Mouse (Mus musculus): ENCODE measurements around the gene Mast1. TPM values are rescaled to one million over a fixed set of nuclear protein-coding genes. Genes with fewer than 3 reads are reported as not detected.

The Mast1 gene
- polyA plus RNA-seq, 1 experiment from 2014 or later: 0.27 TPM

- Histone ChIP-seq H3K9ac (ENCODE audit: low read depth, low read length) (no peak overlapping the region), H3K4me3 (ENCODE audit: low read depth, low read length) (no peak overlapping the region), H3K4me1 (ENCODE audit: control insufficient read depth, insufficient read depth, low read length) (no peaks in the 10 kb centered on the region), H3K9me3 (replicated peaks; ENCODE audit: control insufficient read depth, low read length) (no peaks in the 10 kb centered on the region), H3K4me2 (no peak overlapping the region), H3K27me3 (ENCODE audit: control insufficient read depth, insufficient read depth, low read length) (peaks cover 47% of the 10 kb centered on the region), H3K36me3 (ENCODE audit: control insufficient read depth, insufficient read depth, low read length) (no peaks in the 10 kb centered on the region), H3K27ac (ENCODE audit: low read depth, low read length) (no peak overlapping the region)
- ATAC-seq (replicated peaks; ENCODE audit: insufficient number of reproducible peaks, low FRiP score, low TSS enrichment): no peak
- WGBS (ENCODE audit: insufficient replicate concordance): 58% methylated on average over 2 of the region's 2 CpGs
Measured at GRCm38 (mm10) chr8:84921596-84921995, 15.6 kb downstream of the Mast1 start.

- no peak overlapping the region for H3K27ac ChIP-seq (ENCODE audit: low read depth, low read length)
- H3K27me3 ChIP-seq (ENCODE audit: control insufficient read depth, insufficient read depth, low read length): peaks cover 59% of the 10 kb centered on the region
- H3K9ac ChIP-seq (ENCODE audit: low read depth, low read length): no peak overlapping the region
- H3K9me3 ChIP-seq (replicated peaks; ENCODE audit: control insufficient read depth, low read length): no peaks in the 10 kb centered on the region
- H3K4me3 ChIP-seq (ENCODE audit: low read depth, low read length): no peak overlapping the region
- no peaks in the 10 kb centered on the region for H3K36me3 ChIP-seq (ENCODE audit: control insufficient read depth, insufficient read depth, low read length)
- 81% methylated on average over 15 of the region's 15 CpGs for WGBS (ENCODE audit: insufficient replicate concordance)
- ATAC-seq (replicated peaks; ENCODE audit: insufficient number of reproducible peaks, low FRiP score, low TSS enrichment): no peak
- no peak overlapping the region for H3K4me2 ChIP-seq
- no peaks in the 10 kb centered on the region for H3K4me1 ChIP-seq (ENCODE audit: control insufficient read depth, insufficient read depth, low read length)
Measured at GRCm38 (mm10) chr8:84918646-84919045, 18.5 kb downstream of the Mast1 start.

- Histone ChIP-seq H3K4me2 (no peak overlapping the region; the same call in 1 of the 2 replicates), H3K36me3 (ENCODE audit: control insufficient read depth, insufficient read depth, low read length) (no peaks in the 10 kb centered on the region), H3K4me3 (ENCODE audit: low read depth, low read length) (no peak overlapping the region), H3K27ac (ENCODE audit: low read depth, low read length) (no peak overlapping the region), H3K4me1 (ENCODE audit: control insufficient read depth, insufficient read depth, low read length) (peaks cover under 1% of the 10 kb centered on the region), H3K9me3 (replicated peaks; ENCODE audit: control insufficient read depth, low read length) (no peaks in the 10 kb centered on the region), H3K27me3 (ENCODE audit: control insufficient read depth, insufficient read depth, low read length) (peaks cover 64% of the 10 kb centered on the region), H3K9ac (ENCODE audit: low read depth, low read length) (no peak overlapping the region)
- ATAC-seq (replicated peaks; ENCODE audit: insufficient number of reproducible peaks, low FRiP score, low TSS enrichment): no peak
- WGBS (ENCODE audit: insufficient replicate concordance): 20% methylated on average over 20 of the region's 20 CpGs
Measured at GRCm38 (mm10) chr8:84917781-84918180, 19.4 kb downstream of the Mast1 start.

DNA sequence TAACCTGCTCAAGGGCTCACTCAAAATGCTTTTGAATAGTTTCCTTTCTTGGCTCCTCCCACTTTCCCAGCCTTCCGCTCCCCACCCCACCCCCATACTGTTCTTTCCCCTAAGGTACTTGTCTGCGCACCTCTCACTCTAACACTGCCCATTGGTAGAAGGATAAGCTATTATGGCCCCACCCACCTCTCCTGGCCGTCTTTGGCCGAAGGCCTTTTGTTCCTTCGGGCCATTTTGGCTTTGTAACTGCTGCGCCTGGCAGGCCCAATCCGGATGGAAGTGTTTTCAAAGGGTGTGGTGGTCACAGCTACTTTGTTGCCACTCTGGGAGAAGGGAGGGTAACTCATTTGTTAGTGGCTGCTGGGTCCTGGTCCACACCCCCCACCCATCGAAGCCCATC, 21.9 kb downstream of the Mast1 start:
- Histone ChIP-seq H3K9me3 (replicated peaks; ENCODE audit: control insufficient read depth, low read length) (no peaks in the 10 kb centered on the region), H3K4me2 (no peak overlapping the region), H3K4me1 (ENCODE audit: control insufficient read depth, insufficient read depth, low read length) (peaks cover 5% of the 10 kb centered on the region), H3K4me3 (ENCODE audit: low read depth, low read length) (no peak overlapping the region), H3K27me3 (ENCODE audit: control insufficient read depth, insufficient read depth, low read length) (peaks cover 86% of the 10 kb centered on the region), H3K9ac (ENCODE audit: low read depth, low read length) (no peak overlapping the region), H3K27ac (ENCODE audit: low read depth, low read length) (no peak overlapping the region), H3K36me3 (ENCODE audit: control insufficient read depth, insufficient read depth, low read length) (no peaks in the 10 kb centered on the region)
- WGBS (ENCODE audit: insufficient replicate concordance): 82% methylated on average over 8 of the region's 8 CpGs
- no peak for ATAC-seq (replicated peaks; ENCODE audit: insufficient number of reproducible peaks, low FRiP score, low TSS enrichment)

GRCm38 (mm10) chr8:84913960-84914359, 23.2 kb downstream of the Mast1 start:
- H3K9ac ChIP-seq (ENCODE audit: low read depth, low read length): no peak overlapping the region
- H3K36me3 ChIP-seq (ENCODE audit: control insufficient read depth, insufficient read depth, low read length): no peaks in the 10 kb centered on the region
- no peak for ATAC-seq (replicated peaks; ENCODE audit: insufficient number of reproducible peaks, low FRiP score, low TSS enrichment)
- peaks cover 88% of the 10 kb centered on the region for H3K27me3 ChIP-seq (ENCODE audit: control insufficient read depth, insufficient read depth, low read length)
- H3K4me3 ChIP-seq (ENCODE audit: low read depth, low read length): no peak overlapping the region
- no peaks in the 10 kb centered on the region for H3K9me3 ChIP-seq (replicated peaks; ENCODE audit: control insufficient read depth, low read length)
- 26% methylated on average over 4 of the region's 4 CpGs for WGBS (ENCODE audit: insufficient replicate concordance)
- H3K27ac ChIP-seq (ENCODE audit: low read depth, low read length): no peak overlapping the region
- peaks cover 5% of the 10 kb centered on the region for H3K4me1 ChIP-seq (ENCODE audit: control insufficient read depth, insufficient read depth, low read length)
- H3K4me2 ChIP-seq: peak overlapping the region; percentile 95

DNA sequence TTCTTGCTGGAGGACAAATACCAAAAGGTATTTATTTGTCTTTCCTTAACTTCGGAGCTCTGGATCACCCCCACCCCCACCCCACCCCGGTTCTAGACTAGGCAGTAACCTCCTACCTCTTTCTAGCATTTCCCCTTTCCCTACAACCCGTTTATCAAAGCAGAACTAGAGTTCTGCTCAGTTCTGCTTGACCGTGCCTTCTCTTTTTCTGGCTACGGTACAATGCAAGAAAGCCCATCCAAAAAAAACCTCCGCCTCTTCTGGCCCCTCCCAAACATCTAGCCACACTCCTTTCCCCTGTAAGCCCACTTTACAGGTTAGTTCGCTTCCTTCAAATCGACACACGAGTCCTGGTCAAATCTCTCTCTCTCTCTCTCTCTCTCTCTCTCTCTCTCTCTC, 23.7 kb downstream of the Mast1 start:
- no peak for ATAC-seq (replicated peaks; ENCODE audit: insufficient number of reproducible peaks, low FRiP score, low TSS enrichment)
- H3K27me3 ChIP-seq (ENCODE audit: control insufficient read depth, insufficient read depth, low read length): peaks cover 85% of the 10 kb centered on the region
- no peaks in the 10 kb centered on the region for H3K36me3 ChIP-seq (ENCODE audit: control insufficient read depth, insufficient read depth, low read length)
- no peak overlapping the region for H3K27ac ChIP-seq (ENCODE audit: low read depth, low read length)
- H3K4me1 ChIP-seq (ENCODE audit: control insufficient read depth, insufficient read depth, low read length): peaks cover 9% of the 10 kb centered on the region
- peak overlapping the region; percentile 49 for H3K4me3 ChIP-seq (ENCODE audit: low read depth, low read length)
- 0 out of 2 replicates have a peak overlapping the region, but pooled peaks have one; percentile 50 for H3K9ac ChIP-seq (ENCODE audit: low read depth, low read length)
- WGBS (ENCODE audit: insufficient replicate concordance): 14% methylated on average over 9 of the region's 9 CpGs
- H3K9me3 ChIP-seq (replicated peaks; ENCODE audit: control insufficient read depth, low read length): no peaks in the 10 kb centered on the region
- H3K4me2 ChIP-seq: peak overlapping the region; percentile 95

GRCm38 (mm10) chr8:84912895-84913501, 24.2 kb downstream of the Mast1 start:
- H3K27me3 ChIP-seq (ENCODE audit: control insufficient read depth, insufficient read depth, low read length): peaks cover 80% of the 10 kb centered on the region
- no peaks in the 10 kb centered on the region for H3K36me3 ChIP-seq (ENCODE audit: control insufficient read depth, insufficient read depth, low read length)
- H3K9me3 ChIP-seq (replicated peaks; ENCODE audit: control insufficient read depth, low read length): no peaks in the 10 kb centered on the region
- ATAC-seq (replicated peaks; ENCODE audit: insufficient number of reproducible peaks, low FRiP score, low TSS enrichment): 0 out of 2 replicates have a peak, but pooled peaks have one; percentile 46
- H3K9ac ChIP-seq (ENCODE audit: low read depth, low read length): peak overlapping the region; percentile 50; the same call in 1 of the 2 replicates
- WGBS (ENCODE audit: insufficient replicate concordance): 1% methylated on average over 55 of the region's 55 CpGs
- no peak overlapping the region for H3K27ac ChIP-seq (ENCODE audit: low read depth, low read length)
- peaks cover 9% of the 10 kb centered on the region for H3K4me1 ChIP-seq (ENCODE audit: control insufficient read depth, insufficient read depth, low read length)
- H3K4me2 ChIP-seq: peak overlapping the region; percentile 95
- H3K4me3 ChIP-seq (ENCODE audit: low read depth, low read length): peak overlapping the region; percentile 49

GRCm38 (mm10) chr8:84912391-84912790, 24.8 kb downstream of the Mast1 start:
- peak overlapping the region; percentile 50; the same call in 1 of the 2 replicates for H3K9ac ChIP-seq (ENCODE audit: low read depth, low read length)
- ATAC-seq (replicated peaks; ENCODE audit: insufficient number of reproducible peaks, low FRiP score, low TSS enrichment): no peak
- peaks cover 74% of the 10 kb centered on the region for H3K27me3 ChIP-seq (ENCODE audit: control insufficient read depth, insufficient read depth, low read length)

DNA sequence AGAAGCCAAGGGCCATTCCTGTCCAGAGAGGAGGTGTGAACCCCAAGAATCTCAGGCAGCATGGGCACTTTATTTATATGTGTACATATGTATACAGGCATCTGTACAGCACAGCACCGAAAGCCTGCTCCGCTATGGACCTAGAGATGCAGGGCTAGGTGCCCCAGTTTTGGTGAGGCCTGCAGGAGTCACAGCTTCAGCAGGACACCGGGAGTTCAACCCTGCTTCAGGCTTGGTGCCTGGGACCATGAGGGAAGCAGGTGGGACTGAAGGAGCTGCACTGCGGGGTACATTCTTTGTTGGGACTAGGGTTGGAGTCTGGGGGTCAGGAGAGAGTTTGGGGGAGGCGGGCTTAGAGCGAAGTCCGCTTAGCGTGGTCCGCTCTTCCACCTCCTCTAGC, 25.3 kb downstream of the Mast1 start:
- Histone ChIP-seq H3K4me3 (ENCODE audit: low read depth, low read length) (no peak overlapping the region), H3K27me3 (ENCODE audit: control insufficient read depth, insufficient read depth, low read length) (peaks cover 70% of the 10 kb centered on the region), H3K4me2 (no peak overlapping the region), H3K27ac (ENCODE audit: low read depth, low read length) (no peak overlapping the region), H3K36me3 (ENCODE audit: control insufficient read depth, insufficient read depth, low read length) (no peaks in the 10 kb centered on the region), H3K4me1 (ENCODE audit: control insufficient read depth, insufficient read depth, low read length) (peaks cover 9% of the 10 kb centered on the region), H3K9ac (ENCODE audit: low read depth, low read length) (no peak overlapping the region), H3K9me3 (replicated peaks; ENCODE audit: control insufficient read depth, low read length) (no peaks in the 10 kb centered on the region)
- WGBS (ENCODE audit: insufficient replicate concordance): 78% methylated on average over 9 of the region's 9 CpGs
- ATAC-seq (replicated peaks; ENCODE audit: insufficient number of reproducible peaks, low FRiP score, low TSS enrichment): no peak

More at GRCm38 (mm10) chr8:84912391-84912790, 24.8 kb downstream of the Mast1 start:
- Histone ChIP-seq H3K4me3 (ENCODE audit: low read depth, low read length) (peak overlapping the region; percentile 49), H3K27ac (ENCODE audit: low read depth, low read length) (no peak overlapping the region), H3K9me3 (replicated peaks; ENCODE audit: control insufficient read depth, low read length) (no peaks in the 10 kb centered on the region), H3K4me2 (peak overlapping the region; percentile 95), H3K4me1 (ENCODE audit: control insufficient read depth, insufficient read depth, low read length) (peaks cover 9% of the 10 kb centered on the region), H3K36me3 (ENCODE audit: control insufficient read depth, insufficient read depth, low read length) (no peaks in the 10 kb centered on the region)
- 22% methylated on average over 27 of the region's 27 CpGs for WGBS (ENCODE audit: insufficient replicate concordance)
